Mouse (Mus musculus): ENCODE results near the gene Adam1b.
A peak's percentile ranks its signal among the peaks of the same experiment; 100 is the strongest.

DNA sequence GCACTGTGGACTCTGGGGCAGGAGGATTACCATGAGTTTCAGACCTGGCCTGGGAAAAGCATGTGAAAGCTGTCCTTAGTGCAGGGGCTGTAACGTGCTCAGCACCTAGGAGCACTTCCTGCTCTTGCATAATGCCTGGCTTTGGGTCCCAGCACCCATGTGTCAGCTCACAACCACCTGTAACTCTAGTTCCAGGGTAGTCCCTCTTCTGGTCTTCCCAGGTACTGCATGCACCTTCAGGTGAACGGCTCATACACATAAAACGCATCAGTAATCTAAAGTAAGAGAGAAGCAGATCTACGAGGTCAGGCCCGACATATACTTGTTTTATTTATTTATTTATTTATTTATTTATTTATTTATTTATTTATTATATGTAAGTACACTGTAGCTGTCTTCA lies 31.3 kb upstream of the Adam1b start:
- peak; percentile 43; the same call in 1 of the 2 replicates for TF ChIP-seq CTCF (IDR thresholded peaks at IDR 0.05; ENCODE audit: borderline replicate concordance, extremely low read depth, insufficient read depth, insufficient read length)
- TF ChIP-seq POLR2A (IDR thresholded peaks at IDR 0.05; ENCODE audit: borderline replicate concordance, extremely low read depth, insufficient read depth, insufficient read length, poor library complexity, severe bottlenecking): no peak

Measured in brain, embryonic 14.5 days (tissue).